Mouse (Mus musculus) left cerebral cortex, postnatal 25 days (tissue): ENCODE data around the gene Prl8a8. TPM values are rescaled to one million over a fixed set of nuclear protein-coding genes. Genes with fewer than 3 reads are reported as not detected.

Experiments
- DNase-seq, 2 experiments: peaks; one replicate each; pipeline ENCODE4 v3.0.0; 2022; ENCODE audit warnings: low spot score in 2 of 2, mixed read lengths in 1 of 2
- intact Hi-C: fragments of 180-260 bp; cut with DNase I; formaldehyde crosslinking; loops from one replicate; pipeline ENCODE4 v1.15.1; 2025
- total RNA-seq, 2 experiments: library from RNA; stranded (reverse); gene quantifications; 2 replicates each; pipeline ENCODE4 v1.2.3; 2021

Gene Prl8a8
- not detected for total RNA-seq

DNA sequence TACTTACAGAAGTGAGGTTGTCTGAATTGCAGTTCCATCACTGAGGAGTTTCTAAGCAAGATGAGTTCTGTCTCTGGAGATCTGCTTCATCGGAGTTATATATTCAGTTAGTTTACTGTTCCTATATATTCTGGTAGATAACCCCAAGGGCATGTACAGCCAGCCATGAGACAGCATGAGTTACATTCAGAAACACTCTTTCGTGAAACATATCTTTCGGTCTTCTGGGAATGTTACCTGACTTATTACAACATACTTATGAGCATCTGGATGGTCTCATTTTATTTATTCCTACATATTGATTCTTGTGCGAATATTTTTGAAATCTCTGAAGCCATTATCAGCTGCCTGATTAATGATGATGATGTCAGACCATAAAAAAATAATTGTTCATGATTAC, at the start of gene Prl8a8:
Gene Prl8a8, minus strand, starts transcription at position 101 of the 400 bp plus-strand sequence.
- DNase-seq, result no peak
- intact Hi-C loops, result no loop called here

DNA sequence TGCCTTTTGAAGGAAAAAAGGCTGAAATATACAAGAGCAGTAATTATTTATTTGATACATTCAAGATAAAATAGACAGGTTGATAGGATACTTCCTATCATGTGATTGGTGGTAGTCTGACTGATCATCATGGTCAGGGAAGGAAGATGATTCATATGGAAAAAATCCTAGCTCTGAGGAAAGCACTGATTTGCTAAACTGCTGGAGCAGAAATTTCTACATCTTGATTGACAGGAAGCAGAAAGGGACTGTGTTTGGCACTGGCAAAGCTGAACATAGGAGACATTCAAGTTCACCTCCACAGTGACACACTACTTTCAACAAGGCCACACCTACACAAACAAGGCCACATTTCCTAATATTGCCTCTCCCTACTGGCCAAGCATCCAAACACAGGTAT, 40.3 kb upstream of the Prl8a8 start:
- no peak for DNase-seq
- intact Hi-C loops, result no loop called here

DNA sequence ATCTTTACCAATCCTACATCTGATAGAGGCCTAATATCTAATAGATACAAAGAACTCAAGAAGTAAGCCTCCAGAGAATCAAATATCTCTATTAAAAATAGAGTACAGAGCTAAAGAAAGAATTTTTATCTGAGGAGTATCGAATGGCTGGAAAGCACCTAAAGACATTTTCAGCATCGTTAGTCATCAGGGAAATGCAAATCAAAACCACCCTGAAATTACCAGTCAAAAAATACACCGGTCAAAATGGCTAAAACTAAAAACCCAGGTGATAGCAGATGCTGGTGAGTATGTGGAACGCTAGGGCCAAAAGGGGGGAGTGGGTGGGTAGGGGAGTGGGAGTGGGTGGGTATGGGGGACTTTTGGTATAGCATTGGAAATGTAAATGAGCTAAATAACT, 10.1 kb upstream of the Prl8a8 start:
- intact Hi-C loops, result no loop called here
- no peak for DNase-seq

DNA sequence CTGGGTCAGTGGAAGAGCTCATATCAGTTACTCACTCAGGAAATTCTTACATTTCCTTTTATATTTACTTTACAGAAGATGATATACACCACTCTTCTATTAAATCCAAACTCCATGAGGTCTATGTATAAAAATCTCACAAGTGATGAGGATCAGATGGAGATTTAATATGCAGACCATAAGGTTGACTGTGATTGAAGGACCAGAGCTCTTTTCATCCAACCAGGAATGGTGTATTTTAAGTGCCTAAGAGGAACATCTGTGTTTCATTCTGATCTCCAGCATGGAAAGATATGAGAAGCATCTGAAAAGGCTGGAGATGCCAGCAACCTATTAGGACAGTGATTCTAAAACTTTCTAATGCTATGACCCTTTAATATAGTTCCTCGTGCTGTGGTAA, 5.4 kb downstream of the Prl8a8 start:
- no peak for DNase-seq
- intact Hi-C loops, result no loop called here

Other genes starting within 250 kb of the Prl8a8 start
- gene Prl6a1, start 200.6 kb downstream of the Prl8a8 start, total RNA-seq, result not detected
- not detected for gene Prl8a2, start 167.5 kb downstream of the Prl8a8 start, total RNA-seq
- not detected for gene Prl2b1, start 122.4 kb downstream of the Prl8a8 start, total RNA-seq
- gene Prl8a6, start 74.5 kb downstream of the Prl8a8 start, total RNA-seq, result not detected
- gene Prl8a9, start 51.4 kb upstream of the Prl8a8 start, total RNA-seq, result not detected
- not detected for gene Prl8a1, start 69.0 kb upstream of the Prl8a8 start, total RNA-seq
- gene Prl7b1, start 97.4 kb upstream of the Prl8a8 start, total RNA-seq, result not detected
- gene Prl7a1, start 129.3 kb upstream of the Prl8a8 start, total RNA-seq, result not detected
- gene Prl7a2, start 154.8 kb upstream of the Prl8a8 start, total RNA-seq, result not detected
- gene Prl7d1, start 203.5 kb upstream of the Prl8a8 start, total RNA-seq, result not detected